Mouse (Mus musculus): ENCODE measurements around the gene Cldn19. TPM values are rescaled to one million over a fixed set of nuclear protein-coding genes. Genes with fewer than 3 reads are reported as not detected.
"Not testable (repeated sequence)": the region's sequence is repeated elsewhere in the genome, so short reads cannot be mapped to it uniquely, and the experiment has no call there.

The Cldn19 gene
- polyA plus RNA-seq, 2 experiments = 0.38 to 0.91 TPM

DNA sequence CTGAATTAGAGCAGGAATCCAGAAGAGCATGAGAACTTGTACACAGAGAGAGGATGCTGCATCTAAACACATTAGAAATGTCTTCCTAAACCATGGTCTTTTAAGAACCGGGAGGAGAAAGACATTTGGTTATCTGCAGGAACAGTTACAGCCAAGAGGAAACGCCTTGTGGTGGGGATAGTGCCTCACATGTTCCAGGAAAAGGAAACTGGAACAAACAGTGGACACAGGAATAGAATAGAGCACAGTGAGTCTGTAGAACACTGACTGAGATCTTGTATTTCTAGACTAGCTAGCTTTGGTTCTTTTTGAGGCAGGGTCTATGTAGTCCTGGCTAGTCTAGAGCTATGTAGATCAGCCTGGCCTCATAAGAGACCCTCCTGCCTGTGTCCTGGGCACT, 20.0 kb downstream of the Cldn19 start:
- ATAC-seq (ENCODE audit: low FRiP score, low read depth) = no peak
- no peak for DNase-seq (ENCODE audit: low spot score)
- no peaks in the 10 kb centered on the region for H3K9me3 ChIP-seq (ENCODE audit: control insufficient read depth, low read length)

GRCm38 (mm10) chr4:119275726-119276125, 20.5 kb downstream of the Cldn19 start:
- H3K9ac ChIP-seq (ENCODE audit: low read depth, low read length, severe bottlenecking) = no peak overlapping the region
- H3K36me3 ChIP-seq (ENCODE audit: control insufficient read depth, insufficient read depth, low read length) = peaks cover 91% of the 10 kb centered on the region
- no peak for ATAC-seq (ENCODE audit: low FRiP score, low read depth)
- no peaks in the 10 kb centered on the region for H3K9me3 ChIP-seq (ENCODE audit: control insufficient read depth, low read length)
- H3K4me3 ChIP-seq (replicated peaks; ENCODE audit: low read length) = no peak overlapping the region
- no peak overlapping the region for H3K27ac ChIP-seq (replicated peaks; ENCODE audit: low read depth, low read length)
- H3K27me3 ChIP-seq (ENCODE audit: control insufficient read depth, insufficient read depth, low read length) = no peaks in the 10 kb centered on the region
- WGBS = 81% methylated on average over 2 of the region's 2 CpGs
- DNase-seq (ENCODE audit: low spot score) = no peak
- TF ChIP-seq POLR2A (IDR thresholded peaks at IDR 0.05; ENCODE audit: borderline replicate concordance, extremely low read depth, insufficient read depth, insufficient read length) = no peak
- no peaks in the 10 kb centered on the region for H3K4me1 ChIP-seq (ENCODE audit: control insufficient read depth, insufficient read depth, low read length)
- H3K4me2 ChIP-seq (replicated peaks; ENCODE audit: low read depth, low read length, severe bottlenecking) = no peak overlapping the region

More for the DNA sequence above, 20.0 kb downstream of the Cldn19 start:
- WGBS = 89% methylated on average over 2 of the region's 2 CpGs
- H3K4me3 ChIP-seq (replicated peaks; ENCODE audit: low read length) = no peak overlapping the region
- no peak for TF ChIP-seq POLR2A (IDR thresholded peaks at IDR 0.05; ENCODE audit: borderline replicate concordance, extremely low read depth, insufficient read depth, insufficient read length)
- H3K4me1 ChIP-seq (ENCODE audit: control insufficient read depth, insufficient read depth, low read length) = no peaks in the 10 kb centered on the region
- H3K36me3 ChIP-seq (ENCODE audit: control insufficient read depth, insufficient read depth, low read length) = peaks cover 93% of the 10 kb centered on the region
- H3K27me3 ChIP-seq (ENCODE audit: control insufficient read depth, insufficient read depth, low read length) = no peaks in the 10 kb centered on the region
- no peak overlapping the region for H3K4me2 ChIP-seq (replicated peaks; ENCODE audit: low read depth, low read length, severe bottlenecking)
- no peak overlapping the region for H3K27ac ChIP-seq (replicated peaks; ENCODE audit: low read depth, low read length)
- no peak overlapping the region for H3K9ac ChIP-seq (ENCODE audit: low read depth, low read length, severe bottlenecking)

- peaks cover 92% of the 10 kb centered on the region for H3K36me3 ChIP-seq (ENCODE audit: control insufficient read depth, insufficient read depth, low read length)
Measured at GRCm38 (mm10) chr4:119278784-119279183, 23.6 kb downstream of the Cldn19 start.

DNA sequence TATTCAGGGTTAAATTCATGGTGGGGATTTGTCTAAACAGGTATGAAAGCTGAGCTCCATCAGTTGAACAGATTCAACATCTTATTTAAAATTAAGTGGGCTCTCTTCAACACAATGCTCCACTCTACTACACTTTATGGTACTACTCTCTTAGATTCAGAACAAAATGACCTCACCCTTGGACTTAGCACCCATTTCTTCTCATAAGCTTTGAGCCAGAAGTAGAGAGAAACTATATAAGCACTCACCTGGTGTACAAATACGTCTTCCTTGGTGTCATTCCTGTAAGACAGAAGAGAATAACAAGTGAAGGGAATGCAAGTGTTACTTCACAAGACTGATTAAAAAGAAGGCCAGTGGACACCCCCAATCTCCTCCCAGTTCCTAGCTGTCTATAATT, 29.6 kb downstream of the Cldn19 start:
- 77% methylated on average over 1 of the region's 1 CpGs for WGBS
- no peaks in the 10 kb centered on the region for H3K9me3 ChIP-seq (ENCODE audit: control insufficient read depth, low read length)
- DNase-seq (ENCODE audit: low spot score) (no peak), ATAC-seq (ENCODE audit: low FRiP score, low read depth) (no peak)
- no peak overlapping the region for H3K9ac ChIP-seq (ENCODE audit: low read depth, low read length, severe bottlenecking)
- no peaks in the 10 kb centered on the region for H3K4me1 ChIP-seq (ENCODE audit: control insufficient read depth, insufficient read depth, low read length)
- H3K36me3 ChIP-seq (ENCODE audit: control insufficient read depth, insufficient read depth, low read length) = peaks cover 72% of the 10 kb centered on the region
- H3K4me3 ChIP-seq (replicated peaks; ENCODE audit: low read length) = no peak overlapping the region
- H3K4me2 ChIP-seq (replicated peaks; ENCODE audit: low read depth, low read length, severe bottlenecking) = no peak overlapping the region
- no peaks in the 10 kb centered on the region for H3K27me3 ChIP-seq (ENCODE audit: control insufficient read depth, insufficient read depth, low read length)
- no peak for TF ChIP-seq POLR2A (IDR thresholded peaks at IDR 0.05; ENCODE audit: borderline replicate concordance, extremely low read depth, insufficient read depth, insufficient read length)
- H3K27ac ChIP-seq (replicated peaks; ENCODE audit: low read depth, low read length) = no peak overlapping the region

More at GRCm38 (mm10) chr4:119278784-119279183, 23.6 kb downstream of the Cldn19 start:
- H3K9ac ChIP-seq (ENCODE audit: low read depth, low read length, severe bottlenecking); H3K27ac ChIP-seq (replicated peaks; ENCODE audit: low read depth, low read length); ATAC-seq (ENCODE audit: low FRiP score, low read depth); H3K27me3 ChIP-seq (ENCODE audit: control insufficient read depth, insufficient read depth, low read length); H3K4me3 ChIP-seq (replicated peaks; ENCODE audit: low read length); H3K4me2 ChIP-seq (replicated peaks; ENCODE audit: low read depth, low read length, severe bottlenecking); H3K9me3 ChIP-seq (ENCODE audit: control insufficient read depth, low read length); DNase-seq (ENCODE audit: low spot score); H3K4me1 ChIP-seq (ENCODE audit: control insufficient read depth, insufficient read depth, low read length): not testable (repeated sequence)
- WGBS = 92% methylated on average over 15 of the region's 15 CpGs

DNA sequence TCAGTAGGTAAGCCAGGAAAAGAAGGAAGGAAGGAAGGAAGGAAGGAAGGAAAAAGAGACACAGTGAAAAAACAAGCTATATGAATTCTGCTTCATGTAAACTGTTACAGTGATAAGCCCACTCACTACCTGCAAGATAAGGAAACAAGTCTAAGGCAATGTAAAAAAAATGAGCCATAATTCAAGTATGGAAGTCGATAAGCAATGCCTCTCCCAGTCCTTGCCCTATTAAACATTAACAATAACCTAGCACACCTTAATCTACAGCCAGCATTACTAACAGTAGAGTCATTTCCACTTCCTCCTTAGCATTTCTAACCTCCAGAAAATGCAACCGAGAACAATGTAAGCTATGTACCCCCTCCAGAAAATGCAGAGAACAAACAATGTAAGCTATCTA, 30.1 kb downstream of the Cldn19 start:
- 78% methylated on average over 2 of the region's 2 CpGs for WGBS
- Histone ChIP-seq H3K9ac (ENCODE audit: low read depth, low read length, severe bottlenecking) (no peak overlapping the region), H3K36me3 (ENCODE audit: control insufficient read depth, insufficient read depth, low read length) (peaks cover 67% of the 10 kb centered on the region), H3K27ac (replicated peaks; ENCODE audit: low read depth, low read length) (no peak overlapping the region), H3K4me3 (replicated peaks; ENCODE audit: low read length) (no peak overlapping the region), H3K4me1 (ENCODE audit: control insufficient read depth, insufficient read depth, low read length) (no peaks in the 10 kb centered on the region), H3K9me3 (ENCODE audit: control insufficient read depth, low read length) (no peaks in the 10 kb centered on the region), H3K27me3 (ENCODE audit: control insufficient read depth, insufficient read depth, low read length) (no peaks in the 10 kb centered on the region), H3K4me2 (replicated peaks; ENCODE audit: low read depth, low read length, severe bottlenecking) (no peak overlapping the region)
- DNase-seq (ENCODE audit: low spot score) (no peak), ATAC-seq (ENCODE audit: low FRiP score, low read depth) (no peak)
- no peak for TF ChIP-seq POLR2A (IDR thresholded peaks at IDR 0.05; ENCODE audit: borderline replicate concordance, extremely low read depth, insufficient read depth, insufficient read length)

DNA sequence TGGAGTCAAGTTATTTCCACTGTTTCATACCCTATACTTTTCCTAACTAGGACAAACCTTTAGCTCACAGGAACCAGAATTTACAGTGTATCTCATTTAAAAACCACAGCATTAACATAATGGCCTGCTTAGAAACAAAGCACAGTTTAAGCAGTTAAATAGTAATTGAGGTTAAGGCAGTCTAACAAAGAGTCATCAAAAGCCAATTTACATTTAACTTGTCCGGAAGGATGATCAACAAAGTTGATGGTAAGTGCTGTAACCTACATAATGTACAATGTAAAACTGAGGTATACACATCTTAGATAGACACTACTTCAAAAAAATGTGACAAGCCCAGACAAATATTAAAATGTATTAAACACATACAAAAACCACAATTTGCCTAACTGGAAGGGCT, 36.7 kb downstream of the Cldn19 start:
- Histone ChIP-seq H3K4me3 (replicated peaks; ENCODE audit: low read length) (peak overlapping the region; percentile 84), H3K27me3 (ENCODE audit: control insufficient read depth, insufficient read depth, low read length) (no peaks in the 10 kb centered on the region), H3K27ac (replicated peaks; ENCODE audit: low read depth, low read length) (no peak overlapping the region), H3K9ac (ENCODE audit: low read depth, low read length, severe bottlenecking) (peak overlapping the region; percentile 87), H3K4me2 (replicated peaks; ENCODE audit: low read depth, low read length, severe bottlenecking) (peak overlapping the region; percentile 71), H3K4me1 (ENCODE audit: control insufficient read depth, insufficient read depth, low read length) (peaks cover 14% of the 10 kb centered on the region), H3K36me3 (ENCODE audit: control insufficient read depth, insufficient read depth, low read length) (peaks cover 25% of the 10 kb centered on the region), H3K9me3 (ENCODE audit: control insufficient read depth, low read length) (no peaks in the 10 kb centered on the region)
- TF ChIP-seq POLR2A (IDR thresholded peaks at IDR 0.05; ENCODE audit: borderline replicate concordance, extremely low read depth, insufficient read depth, insufficient read length) = no peak
- ATAC-seq (ENCODE audit: low FRiP score, low read depth) = no peak
- DNase-seq (ENCODE audit: low spot score) = no peak
- 83% methylated on average over 1 of the region's 1 CpGs for WGBS

Measured in limb, embryonic 14.5 days (tissue).